In the genomic region with DNA sequence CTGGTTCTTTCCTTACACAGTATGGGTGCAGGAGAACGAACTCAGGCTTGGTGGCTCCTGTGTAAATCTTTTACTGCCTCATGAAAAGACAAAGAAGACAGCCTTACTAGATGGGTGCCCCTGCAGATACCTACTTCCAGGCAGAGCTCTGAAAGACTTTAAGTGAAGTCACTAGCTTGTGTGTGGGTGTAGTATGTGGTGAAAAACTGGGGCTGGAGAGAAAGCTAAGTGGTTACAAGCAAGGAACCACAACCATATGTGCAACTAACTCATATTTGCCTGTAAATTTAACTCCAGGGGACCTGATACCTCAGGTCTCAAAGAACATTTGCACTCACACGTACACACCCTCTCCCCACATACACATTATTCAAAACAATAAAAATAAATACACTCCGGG, we compare ENCODE assay signal across 1 mouse cellular context.
TF ChIP-seq lines count a peak whose summit lies in the region.

No protein-coding gene starts in this region.

TF ChIP-seq in CH12.LX, 34 proteins besides CTCF, POLR2A, EP300 and RAD21:
- TF ChIP-seq BHLHE40 (IDR thresholded peaks at IDR 0.05; ENCODE audit: low read depth, low read length) (no peak), JUND (conservative IDR thresholded peaks at IDR 0.05; ENCODE audit: low read depth, low read length) (no peak), MAZ (IDR thresholded peaks at IDR 0.05; ENCODE audit: low read depth, low read length) (no peak), E2F4 (IDR thresholded peaks at IDR 0.05; ENCODE audit: insufficient replicate concordance, low read depth, low read length) (no peak), USF2 (conservative IDR thresholded peaks at IDR 0.05; ENCODE audit: low read depth, low read length) (no peak)
TF ChIP-seq in CH12.LX: peak in this region for 0.
